Mouse (Mus musculus) lung, embryonic 14.5 days (tissue): ENCODE data around the gene Wdr18. TPM values are rescaled to one million over a fixed set of nuclear protein-coding genes. Genes with fewer than 3 reads are reported as not detected.
A peak's percentile ranks its signal among the peaks of the same experiment; 100 is the strongest.

Source experiments
- ATAC-seq: fragments of 200-750 bp; cut with Nextera tagmentation; 2 replicates; pipeline ENCODE4 v1.8.0; 2017; ENCODE audit warnings: mild to moderate bottlenecking, moderate TSS enrichment, moderate library complexity; ENCODE audit not compliant: insufficient read depth
- DNase-seq: peaks from one replicate; pipeline ENCODE4 v3.0.0-alpha.2; 2015
- H3K27ac ChIP-seq: fragments of 300-500 bp; sonication (generic); 2 replicates; pipeline ENCODE4 v1.5.1; 2014; ENCODE audit warnings: low read depth, mild to moderate bottlenecking, moderate library complexity
- H3K27me3 ChIP-seq: fragments of 300-500 bp; sonication (generic); 2 replicates; pipeline ENCODE4 v1.6.1; 2014; ENCODE audit warnings: low read length, control low read depth; ENCODE audit not compliant: insufficient read depth
- H3K36me3 ChIP-seq: fragments of 300-500 bp; sonication (generic); 2 replicates; pipeline ENCODE4 v1.6.1; 2014; ENCODE audit warnings: control low read depth; ENCODE audit not compliant: insufficient read depth
- H3K4me1 ChIP-seq: fragments of 300-500 bp; sonication (generic); 2 replicates; pipeline ENCODE4 v1.6.1; 2014; ENCODE audit warnings: antibody characterized with exemption, control low read depth; ENCODE audit not compliant: insufficient read depth
- H3K4me2 ChIP-seq: fragments of 300-500 bp; sonication (generic); 2 replicates; pipeline ENCODE4 v1.6.1; 2014; ENCODE audit warnings: mild to moderate bottlenecking
- H3K4me3 ChIP-seq: fragments of 300-500 bp; sonication (generic); 2 replicates; pipeline ENCODE4 v1.5.1; 2014; ENCODE audit warnings: low read depth, low read length
- H3K9ac ChIP-seq: fragments of 300-500 bp; sonication (generic); 2 replicates; pipeline ENCODE4 v1.6.1; 2014
- H3K9me3 ChIP-seq: fragments of 300-500 bp; sonication (generic); 2 replicates; pipeline ENCODE4 v1.6.1; 2016; ENCODE audit warnings: low read depth, low read length, control low read depth
- CTCF ChIP-seq: IDR thresholded peaks from 2 replicates; pipeline ENCODE4 v1.5.1; 2016; ENCODE audit warnings: antibody characterized with exemption, low read depth
- WGBS: fragments of 180-500 bp; shearing (Covaris S2); extraction: QIAGEN DNeasy Blood & Tissue Kit; methylation state at CpG from one replicate; pipeline ENCODE4 v1.1.7; 2014; 5-methylcytosine and 5-hydroxymethylcytosine counted together
- polyA plus RNA-seq: library from polyadenylated mRNA; unstranded; fragments of >200 nt; fragmentation: Nextera tagmentation; extraction: Ambion mirVana; gene quantifications from 2 replicates; pipeline ENCODE4 v1.2.1, GENCODE M21; 2014

Gene Wdr18
- polyA plus RNA-seq, 1 experiment from 2014 or later = 124 TPM

GRCm38 (mm10) chr10:79937775-79938526, 22.0 kb upstream of the Wdr18 start:
- no peak overlapping the region for H3K4me3 ChIP-seq
- no peak for DNase-seq
- no peaks in the 10 kb centered on the region for H3K9me3 ChIP-seq
- no peak overlapping the region for H3K27ac ChIP-seq
- H3K9ac ChIP-seq = peak overlapping the region; percentile 23; the same call in 1 of the 2 replicates
- no peaks in the 10 kb centered on the region for H3K27me3 ChIP-seq
- peaks cover 30% of the 10 kb centered on the region for H3K36me3 ChIP-seq
- WGBS = 68% methylated on average over 11 of the region's 11 CpGs
- peaks cover 26% of the 10 kb centered on the region for H3K4me1 ChIP-seq
- no peak overlapping the region for H3K4me2 ChIP-seq
- TF ChIP-seq CTCF = no peak
- no peak for ATAC-seq

- no peak overlapping the region for H3K4me2 ChIP-seq
- WGBS = 57% methylated on average over 7 of the region's 7 CpGs
- no peaks in the 10 kb centered on the region for H3K27me3 ChIP-seq
- no peak overlapping the region for H3K4me3 ChIP-seq
- peaks cover 23% of the 10 kb centered on the region for H3K4me1 ChIP-seq
- no peak overlapping the region for H3K9ac ChIP-seq
- H3K9me3 ChIP-seq = no peaks in the 10 kb centered on the region
- ATAC-seq (no peak), DNase-seq (no peak)
- peaks cover 19% of the 10 kb centered on the region for H3K36me3 ChIP-seq
- H3K27ac ChIP-seq = no peak overlapping the region
- TF ChIP-seq CTCF = no peak
Measured at GRCm38 (mm10) chr10:79940749-79941148, 19.2 kb upstream of the Wdr18 start.

GRCm38 (mm10) chr10:79942988-79943387, 17.0 kb upstream of the Wdr18 start:
- peaks cover 12% of the 10 kb centered on the region; the same call in 1 of the 2 replicates for H3K36me3 ChIP-seq
- H3K9ac ChIP-seq = no peak overlapping the region
- ATAC-seq = no peak
- no peak for DNase-seq
- no peak for TF ChIP-seq CTCF
- H3K4me2 ChIP-seq = no peak overlapping the region
- H3K9me3 ChIP-seq = no peaks in the 10 kb centered on the region
- no peak overlapping the region for H3K4me3 ChIP-seq
- no peaks in the 10 kb centered on the region for H3K27me3 ChIP-seq
- WGBS = 69% methylated on average over 1 of the region's 1 CpGs
- peaks cover 17% of the 10 kb centered on the region for H3K4me1 ChIP-seq
- no peak overlapping the region; the same call in 1 of the 2 replicates for H3K27ac ChIP-seq

- Histone ChIP-seq H3K36me3 (peaks cover 13% of the 10 kb centered on the region), H3K9me3 (no peaks in the 10 kb centered on the region), H3K27me3 (no peaks in the 10 kb centered on the region), H3K4me2 (no peak overlapping the region), H3K4me1 (peaks cover 17% of the 10 kb centered on the region), H3K27ac (0 out of 2 replicates have a peak overlapping the region, but pooled peaks have one; percentile 33), H3K9ac (no peak overlapping the region), H3K4me3 (no peak overlapping the region)
- DNase-seq = no peak
- no peak for TF ChIP-seq CTCF
- ATAC-seq = no peak
- WGBS = 66% methylated on average over 9 of the region's 9 CpGs
Measured at GRCm38 (mm10) chr10:79943471-79943901, 16.5 kb upstream of the Wdr18 start.

GRCm38 (mm10) chr10:79945507-79946234, 14.3 kb upstream of the Wdr18 start:
- H3K27me3 ChIP-seq = no peaks in the 10 kb centered on the region
- no peak overlapping the region for H3K4me3 ChIP-seq
- no peak overlapping the region for H3K9ac ChIP-seq
- peaks cover 17% of the 10 kb centered on the region for H3K4me1 ChIP-seq
- H3K9me3 ChIP-seq = no peaks in the 10 kb centered on the region
- H3K36me3 ChIP-seq = peaks cover 35% of the 10 kb centered on the region
- ATAC-seq (peak; percentile 63), DNase-seq (peak; percentile 62)
- WGBS = 28% methylated on average over 16 of the region's 16 CpGs
- H3K4me2 ChIP-seq = peak overlapping the region; percentile 47
- H3K27ac ChIP-seq = peak overlapping the region; percentile 86
- TF ChIP-seq CTCF = no peak

GRCm38 (mm10) chr10:79946752-79947322, 13.1 kb upstream of the Wdr18 start:
- peak overlapping the region; percentile 86; the same call in 1 of the 2 replicates for H3K27ac ChIP-seq
- H3K4me2 ChIP-seq = peak overlapping the region; percentile 47
- H3K9ac ChIP-seq = peak overlapping the region; percentile 42
- TF ChIP-seq CTCF = no peak
- DNase-seq = peak; percentile 52
- WGBS = 13% methylated on average over 7 of the region's 7 CpGs
- H3K27me3 ChIP-seq = no peaks in the 10 kb centered on the region
- peaks cover 43% of the 10 kb centered on the region for H3K36me3 ChIP-seq
- H3K4me3 ChIP-seq = peak overlapping the region; percentile 2; the same call in 1 of the 2 replicates
- H3K4me1 ChIP-seq = peaks cover 17% of the 10 kb centered on the region
- ATAC-seq = no peak
- H3K9me3 ChIP-seq = no peaks in the 10 kb centered on the region

- Histone ChIP-seq H3K27me3 (no peaks in the 10 kb centered on the region), H3K36me3 (peaks cover 45% of the 10 kb centered on the region), H3K9ac (no peak overlapping the region), H3K9me3 (no peaks in the 10 kb centered on the region), H3K27ac (no peak overlapping the region), H3K4me2 (no peak overlapping the region), H3K4me1 (peaks cover 17% of the 10 kb centered on the region), H3K4me3 (no peak overlapping the region)
- 51% methylated on average over 6 of the region's 6 CpGs for WGBS
- no peak for ATAC-seq
- no peak for DNase-seq
- no peak for TF ChIP-seq CTCF
Measured at GRCm38 (mm10) chr10:79947502-79947901, 12.4 kb upstream of the Wdr18 start.
